Comparison of ENCODE assay signal across 8 mouse cellular contexts in genomic region chr2:79774372-79774771, GRCm38 (mm10).
DNase-seq lines count a peak whose midpoint lies in the region; ATAC-seq and TF ChIP-seq lines count a peak whose summit lies in the region.

No protein-coding gene starts in this region.

- no peaks in the 10 kb centered on the region for H3K27me3 ChIP-seq in kidney, postnatal 0 days (ENCODE audit: insufficient read depth, low read length)
- no peaks in the 10 kb centered on the region for H3K27me3 ChIP-seq in liver, embryonic 12.5 days (replicated peaks)
- no peaks in the 10 kb centered on the region for H3K27me3 ChIP-seq in neural tube, embryonic 11.5 days (ENCODE audit: control insufficient read depth, insufficient read depth, low read length)

- DNase-seq in 3T3-L1 (ENCODE audit: low read depth, low spot score) (peak; percentile 94), adipocyte (ENCODE audit: low spot score) (peak; percentile 94)
- DNase-seq in embryo, embryonic 10 days (ENCODE audit: low spot score): peak; percentile 91
- peak; percentile 28 to 71 for DNase-seq in gastrocnemius, postnatal 4 days (ENCODE audit: low spot score in 2 of 2)
- DNase-seq in kidney, postnatal 0 days (ENCODE audit: low spot score): peak; percentile 96
- peak; percentile 73 for DNase-seq in neural tube, embryonic 11.5 days (ENCODE audit: low spot score)
- peak; percentile 87 for DNase-seq in testis, postnatal 10 days (ENCODE audit: low spot score)

- H3K4me1 ChIP-seq in kidney, postnatal 0 days (replicated peaks; ENCODE audit: insufficient read depth, low read length): no peaks in the 10 kb centered on the region; the same call in 1 of the 2 replicates
- H3K4me1 ChIP-seq in liver, embryonic 12.5 days: no peaks in the 10 kb centered on the region
- no peaks in the 10 kb centered on the region for H3K4me1 ChIP-seq in neural tube, embryonic 11.5 days (ENCODE audit: control insufficient read depth, insufficient read depth, low read length)

- 1% methylated on average over 5 of the region's 5 CpGs for WGBS in kidney, postnatal 0 days
- WGBS in liver, embryonic 12.5 days (ENCODE audit: insufficient replicate concordance): 3% methylated on average over 5 of the region's 5 CpGs
- 5% methylated on average over 5 of the region's 5 CpGs for WGBS in neural tube, embryonic 11.5 days

- ATAC-seq in kidney, postnatal 0 days (replicated peaks; ENCODE audit: low FRiP score, low read depth): peak; percentile 75
- peak; percentile 32; the same call in 1 of the 2 replicates for ATAC-seq in liver, embryonic 12.5 days
- ATAC-seq in neural tube, embryonic 11.5 days (ENCODE audit: insufficient read depth, low FRiP score, low TSS enrichment): no peak

- H3K9me3 ChIP-seq in kidney, postnatal 0 days (replicated peaks; ENCODE audit: low read length): no peaks in the 10 kb centered on the region
- no peaks in the 10 kb centered on the region for H3K9me3 ChIP-seq in liver, embryonic 12.5 days (replicated peaks)
- no peaks in the 10 kb centered on the region for H3K9me3 ChIP-seq in neural tube, embryonic 11.5 days (ENCODE audit: control insufficient read depth, low read length)

- no peak overlapping the region for H3K27ac ChIP-seq in kidney, postnatal 0 days
- no peak overlapping the region for H3K27ac ChIP-seq in liver, embryonic 12.5 days
- no peak overlapping the region for H3K27ac ChIP-seq in neural tube, embryonic 11.5 days (ENCODE audit: low read depth, low read length)

- H3K4me2 ChIP-seq in kidney, postnatal 0 days (ENCODE audit: low read length): no peak overlapping the region
- H3K4me2 ChIP-seq in liver, embryonic 12.5 days: no peak overlapping the region
- H3K4me2 ChIP-seq in neural tube, embryonic 11.5 days (ENCODE audit: low read depth): no peak overlapping the region

- peak; percentile 97 for TF ChIP-seq CTCF in kidney, postnatal 0 days (IDR thresholded peaks at IDR 0.05; ENCODE audit: low read depth)

- no peak overlapping the region for H3K9ac ChIP-seq in kidney, postnatal 0 days (ENCODE audit: low read depth, low read length)
- H3K9ac ChIP-seq in liver, embryonic 12.5 days: no peak overlapping the region
- H3K9ac ChIP-seq in neural tube, embryonic 11.5 days (ENCODE audit: low read length): no peak overlapping the region

- no peaks in the 10 kb centered on the region for H3K36me3 ChIP-seq in kidney, postnatal 0 days (ENCODE audit: insufficient read depth, low read length)
- H3K36me3 ChIP-seq in liver, embryonic 12.5 days: no peaks in the 10 kb centered on the region
- no peaks in the 10 kb centered on the region for H3K36me3 ChIP-seq in neural tube, embryonic 11.5 days (ENCODE audit: control insufficient read depth, insufficient read depth, low read length)

- no peak overlapping the region for H3K4me3 ChIP-seq in kidney, postnatal 0 days (replicated peaks; ENCODE audit: low read depth, low read length)
- no peak overlapping the region for H3K4me3 ChIP-seq in liver, embryonic 12.5 days
- no peak overlapping the region for H3K4me3 ChIP-seq in neural tube, embryonic 11.5 days (ENCODE audit: low read depth, low read length)
